Mouse (Mus musculus) hindbrain, embryonic 13.5 days (tissue): Measurements from ENCODE around the gene Sufu. TPM values are rescaled to one million over a fixed set of nuclear protein-coding genes. Genes with fewer than 3 reads are reported as not detected.

Experiments
- ATAC-seq: fragments of 200-750 bp; cut with Nextera tagmentation; 2 replicates; pipeline ENCODE4 v1.8.0; 2017; ENCODE audit warnings: moderate TSS enrichment; ENCODE audit not compliant: low FRiP score
- H3K27ac ChIP-seq: fragments of 300-500 bp; sonication (generic); 2 replicates; pipeline ENCODE4 v1.5.1; 2015; ENCODE audit warnings: inconsistent platforms, mild to moderate bottlenecking, moderate library complexity
- H3K27me3 ChIP-seq: fragments of 300-500 bp; sonication (generic); 2 replicates; pipeline ENCODE4 v1.6.1; 2015; ENCODE audit warnings: mild to moderate bottlenecking, inconsistent platforms
- H3K36me3 ChIP-seq: fragments of 300-500 bp; sonication (generic); 2 replicates; pipeline ENCODE4 v1.6.1; 2015; ENCODE audit warnings: mild to moderate bottlenecking, inconsistent platforms
- H3K4me1 ChIP-seq: fragments of 300-500 bp; sonication (generic); replicated peaks from 2 replicates; pipeline ENCODE4 v1.6.1; 2015; ENCODE audit warnings: inconsistent platforms
- H3K4me2 ChIP-seq: fragments of 300-500 bp; sonication (generic); 2 replicates; pipeline ENCODE4 v1.6.1; 2015; ENCODE audit warnings: inconsistent platforms, mild to moderate bottlenecking, moderate library complexity
- H3K4me3 ChIP-seq: fragments of 300-500 bp; sonication (generic); 2 replicates; pipeline ENCODE4 v1.5.1; 2015; ENCODE audit warnings: mild to moderate bottlenecking, inconsistent platforms
- H3K9ac ChIP-seq: fragments of 300-500 bp; sonication (generic); 2 replicates; pipeline ENCODE4 v1.6.1; 2015; ENCODE audit warnings: mild to moderate bottlenecking, inconsistent platforms
- H3K9me3 ChIP-seq: fragments of 300-500 bp; sonication (generic); 2 replicates; pipeline ENCODE4 v1.6.1; 2016; ENCODE audit warnings: inconsistent platforms
- WGBS: fragments of 180-500 bp; shearing (Covaris S2); methylation state at CpG from one replicate; pipeline ENCODE4 v1.1.7; 2015; 5-methylcytosine and 5-hydroxymethylcytosine counted together
- polyA plus RNA-seq: library from polyadenylated mRNA; unstranded; fragments of >200 nt; fragmentation: Nextera tagmentation; extraction: Ambion mirVana; gene quantifications from 2 replicates; pipeline ENCODE4 v1.2.1, GENCODE M21; 2015

The Sufu gene
- polyA plus RNA-seq, 1 experiment from 2014 or later, result 26.3 TPM

DNA sequence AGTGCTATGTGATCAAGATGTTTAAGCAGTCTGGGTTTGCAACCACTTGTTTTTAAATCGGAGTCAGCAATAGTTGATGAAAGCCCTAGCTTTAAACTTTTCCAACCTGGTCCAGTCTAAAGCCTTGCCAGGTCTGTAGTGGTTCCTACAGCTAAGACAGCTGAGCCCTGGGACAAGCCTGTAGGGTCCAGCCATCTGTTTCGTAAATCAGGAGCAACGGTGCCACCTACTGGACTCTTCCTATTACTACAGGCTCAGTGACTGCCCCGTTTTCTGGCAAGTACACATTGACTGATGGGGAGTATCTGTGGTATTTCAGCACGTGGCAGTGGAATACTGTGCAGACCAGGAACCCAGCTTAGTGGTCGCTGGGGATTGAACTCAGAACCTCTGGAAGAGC is 47.5 kb downstream of the Sufu start:
- Histone ChIP-seq H3K27me3 (no peaks in the 10 kb centered on the region), H3K4me3 (no peak overlapping the region), H3K9ac (no peak overlapping the region), H3K9me3 (no peaks in the 10 kb centered on the region), H3K4me2 (no peak overlapping the region), H3K4me1 (peaks cover 43% of the 10 kb centered on the region), H3K36me3 (no peaks in the 10 kb centered on the region), H3K27ac (peak overlapping the region; percentile 60; the same call in 1 of the 2 replicates)
- peak; percentile 62 for ATAC-seq
- WGBS, result 6% methylated on average over 6 of the region's 6 CpGs

GRCm38 (mm10) chr19:46445641-46446040 is 48.9 kb downstream of the Sufu start:
- no peak overlapping the region for H3K4me3 ChIP-seq
- no peaks in the 10 kb centered on the region for H3K36me3 ChIP-seq
- no peaks in the 10 kb centered on the region for H3K9me3 ChIP-seq
- H3K27me3 ChIP-seq, result no peaks in the 10 kb centered on the region
- WGBS, result 58% methylated on average over 6 of the region's 6 CpGs
- no peak for ATAC-seq
- H3K4me2 ChIP-seq, result no peak overlapping the region
- no peak overlapping the region for H3K9ac ChIP-seq
- H3K4me1 ChIP-seq, result peaks cover 47% of the 10 kb centered on the region
- no peak overlapping the region for H3K27ac ChIP-seq

- no peak for ATAC-seq
- Histone ChIP-seq H3K9ac (no peak overlapping the region), H3K4me2 (no peak overlapping the region), H3K9me3 (no peaks in the 10 kb centered on the region), H3K27ac (peak overlapping the region; percentile 78), H3K36me3 (peaks cover 3% of the 10 kb centered on the region; the same call in 1 of the 2 replicates), H3K4me1 (peaks cover 49% of the 10 kb centered on the region), H3K27me3 (no peaks in the 10 kb centered on the region), H3K4me3 (no peak overlapping the region)
- WGBS, result 65% methylated on average over 5 of the region's 5 CpGs
Observed at GRCm38 (mm10) chr19:46446436-46447020, 49.8 kb downstream of the Sufu start.

DNA sequence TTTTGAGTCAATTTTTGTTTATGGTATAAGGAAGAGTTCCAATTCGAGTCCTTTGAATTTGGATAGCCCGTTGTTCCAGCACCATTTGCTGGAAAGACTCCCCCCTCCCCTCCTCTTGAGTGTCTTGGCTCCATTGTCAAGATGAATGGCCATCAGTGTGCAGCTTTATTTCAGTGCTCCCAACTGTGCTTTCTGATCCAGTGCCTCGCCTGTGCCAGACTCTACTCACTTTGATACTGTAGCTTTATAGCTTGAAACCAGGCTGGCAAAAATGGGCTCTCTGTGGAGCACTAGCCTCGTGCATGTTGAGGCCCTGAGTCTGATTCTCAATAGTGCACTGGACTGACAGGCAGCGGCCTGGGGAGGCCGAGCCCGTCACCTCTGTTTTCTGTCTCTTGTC is 50.4 kb downstream of the Sufu start:
- Histone ChIP-seq H3K4me3 (no peak overlapping the region), H3K9ac (no peak overlapping the region), H3K27ac (peak overlapping the region; percentile 78), H3K9me3 (no peaks in the 10 kb centered on the region), H3K4me1 (peaks cover 55% of the 10 kb centered on the region), H3K4me2 (no peak overlapping the region), H3K36me3 (peaks cover 4% of the 10 kb centered on the region; the same call in 1 of the 2 replicates), H3K27me3 (no peaks in the 10 kb centered on the region)
- 20% methylated on average over 7 of the region's 7 CpGs for WGBS
- ATAC-seq, result no peak

- no peak overlapping the region; the same call in 1 of the 2 replicates for H3K9ac ChIP-seq
- 54% methylated on average over 6 of the region's 6 CpGs for WGBS
- H3K36me3 ChIP-seq, result peaks cover 4% of the 10 kb centered on the region; the same call in 1 of the 2 replicates
- no peaks in the 10 kb centered on the region for H3K27me3 ChIP-seq
- no peak overlapping the region for H3K4me2 ChIP-seq
- H3K4me3 ChIP-seq, result no peak overlapping the region
- ATAC-seq, result no peak
- H3K4me1 ChIP-seq, result peaks cover 60% of the 10 kb centered on the region
- H3K9me3 ChIP-seq, result no peaks in the 10 kb centered on the region
- peak overlapping the region; percentile 78; the same call in 1 of the 2 replicates for H3K27ac ChIP-seq
Observed at GRCm38 (mm10) chr19:46447911-46448310, 51.2 kb downstream of the Sufu start.

DNA sequence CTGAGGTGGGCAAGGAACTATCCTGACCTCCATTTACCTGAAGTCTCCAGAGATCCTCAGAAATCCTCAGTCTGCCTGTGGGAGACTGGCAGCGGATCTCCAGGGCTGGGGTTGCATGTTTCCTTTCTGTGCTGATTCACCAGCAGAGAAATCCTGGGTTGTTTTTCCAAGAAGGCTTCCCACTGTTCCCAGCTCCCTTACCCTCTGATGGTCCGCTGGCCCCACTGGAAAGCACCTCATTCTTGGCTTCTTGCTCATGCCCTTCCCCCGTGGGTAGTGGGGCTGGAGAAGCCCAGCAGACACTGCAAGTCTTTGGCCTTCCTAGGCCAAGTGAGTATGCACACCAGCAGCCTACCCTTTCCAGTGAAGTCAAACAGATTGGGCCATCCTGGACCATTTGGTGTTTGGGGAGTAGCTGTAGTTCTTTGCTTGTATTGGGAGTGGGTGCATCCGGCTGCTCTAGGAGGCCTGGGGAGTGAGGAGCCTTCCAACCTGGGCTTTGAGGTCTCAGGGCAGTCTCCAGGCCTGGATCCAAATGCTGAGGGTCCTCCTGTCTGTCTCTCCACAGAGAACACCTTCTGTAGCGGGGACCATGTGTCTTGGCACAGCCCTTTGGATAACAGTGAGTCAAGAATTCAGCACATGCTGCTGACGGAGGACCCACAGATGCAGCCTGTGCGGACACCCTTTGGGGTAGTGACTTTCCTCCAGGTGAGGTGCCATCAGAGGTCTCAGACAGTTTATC is 52.7 kb downstream of the Sufu start:
- Histone ChIP-seq H3K4me1 (peaks cover 59% of the 10 kb centered on the region), H3K9ac (peak overlapping the region; percentile 31; the same call in 1 of the 2 replicates), H3K27me3 (no peaks in the 10 kb centered on the region), H3K27ac (no peak overlapping the region), H3K36me3 (peaks cover 16% of the 10 kb centered on the region), H3K4me2 (no peak overlapping the region), H3K9me3 (no peaks in the 10 kb centered on the region), H3K4me3 (no peak overlapping the region)
- no peak for ATAC-seq
- WGBS, result 89% methylated on average over 7 of the region's 7 CpGs

- Histone ChIP-seq H3K4me1 (peaks cover 70% of the 10 kb centered on the region), H3K4me2 (no peak overlapping the region), H3K4me3 (no peak overlapping the region), H3K36me3 (peaks cover 34% of the 10 kb centered on the region), H3K9me3 (no peaks in the 10 kb centered on the region), H3K27ac (peak overlapping the region; percentile 78), H3K9ac (peak overlapping the region; percentile 43; the same call in 1 of the 2 replicates), H3K27me3 (no peaks in the 10 kb centered on the region)
- ATAC-seq, result peak; percentile 44; the same call in 1 of the 2 replicates
- 25% methylated on average over 10 of the region's 10 CpGs for WGBS
Observed at GRCm38 (mm10) chr19:46452052-46452827, 55.5 kb downstream of the Sufu start.

GRCm38 (mm10) chr19:46452916-46453315 is 56.2 kb downstream of the Sufu start:
- no peak for ATAC-seq
- WGBS, result 78% methylated on average over 9 of the region's 9 CpGs
- Histone ChIP-seq H3K27me3 (no peaks in the 10 kb centered on the region), H3K9me3 (no peaks in the 10 kb centered on the region), H3K9ac (no peak overlapping the region), H3K4me3 (no peak overlapping the region), H3K27ac (peak overlapping the region; percentile 78; the same call in 1 of the 2 replicates), H3K36me3 (peaks cover 41% of the 10 kb centered on the region), H3K4me2 (no peak overlapping the region), H3K4me1 (peaks cover 63% of the 10 kb centered on the region)

GRCm38 (mm10) chr19:46454126-46454880 is 57.6 kb downstream of the Sufu start:
- WGBS, result 70% methylated on average over 20 of the region's 20 CpGs
- Histone ChIP-seq H3K9me3 (no peaks in the 10 kb centered on the region), H3K4me3 (no peak overlapping the region), H3K36me3 (peaks cover 53% of the 10 kb centered on the region), H3K27ac (peak overlapping the region; percentile 58), H3K4me1 (peaks cover 52% of the 10 kb centered on the region), H3K27me3 (no peaks in the 10 kb centered on the region), H3K9ac (no peak overlapping the region; the same call in 1 of the 2 replicates), H3K4me2 (no peak overlapping the region)
- ATAC-seq, result no peak

DNA sequence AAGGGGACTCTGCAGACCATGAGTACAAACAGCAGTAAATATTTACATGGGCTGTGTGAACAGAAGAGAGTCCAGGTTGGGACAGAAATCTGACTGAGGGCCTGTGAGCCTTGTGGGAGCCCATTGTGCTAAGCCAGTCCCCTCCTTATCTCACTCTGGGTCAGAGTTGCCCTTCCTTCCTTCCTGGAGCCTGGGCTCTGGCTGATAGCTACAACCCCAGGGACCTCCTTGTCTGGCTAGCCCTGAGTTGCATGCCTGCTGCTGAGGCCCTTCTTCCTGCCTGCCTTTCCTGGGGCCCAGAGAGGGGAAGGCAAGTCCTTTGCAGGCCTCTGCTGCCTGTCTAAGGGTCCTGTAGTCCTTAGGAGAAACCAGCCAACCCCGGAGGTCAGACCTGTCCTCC is 58.3 kb downstream of the Sufu start:
- Histone ChIP-seq H3K4me1 (peaks cover 48% of the 10 kb centered on the region), H3K27ac (peak overlapping the region; percentile 58), H3K9ac (peak overlapping the region; percentile 46; the same call in 1 of the 2 replicates), H3K4me3 (no peak overlapping the region), H3K9me3 (no peaks in the 10 kb centered on the region), H3K4me2 (no peak overlapping the region), H3K27me3 (no peaks in the 10 kb centered on the region), H3K36me3 (peaks cover 60% of the 10 kb centered on the region)
- WGBS, result 88% methylated on average over 1 of the region's 1 CpGs
- no peak for ATAC-seq

DNA sequence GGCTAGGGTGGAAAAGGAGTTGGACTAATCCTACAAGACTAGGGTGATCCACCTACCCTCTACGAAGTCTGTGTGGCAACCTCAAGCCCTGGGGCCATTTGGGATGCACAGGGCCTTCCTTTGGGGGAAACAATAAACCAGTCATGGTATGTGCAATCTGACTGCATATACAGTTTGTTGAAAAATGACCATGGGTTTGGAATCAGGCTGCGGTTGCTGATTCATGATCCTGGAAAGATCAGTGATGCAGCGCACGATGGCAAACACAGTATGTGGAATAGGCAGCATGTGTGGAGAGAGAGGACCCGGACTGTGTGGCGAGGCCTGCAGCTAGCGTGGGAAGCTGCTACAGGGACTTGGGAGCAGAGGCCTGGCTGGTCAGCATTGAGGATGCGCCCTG is 58.9 kb downstream of the Sufu start:
- Histone ChIP-seq H3K9ac (peak overlapping the region; percentile 46), H3K4me2 (no peak overlapping the region), H3K36me3 (peaks cover 62% of the 10 kb centered on the region), H3K9me3 (no peaks in the 10 kb centered on the region), H3K4me1 (peaks cover 48% of the 10 kb centered on the region), H3K27me3 (no peaks in the 10 kb centered on the region), H3K27ac (peak overlapping the region; percentile 58), H3K4me3 (no peak overlapping the region)
- WGBS, result 94% methylated on average over 8 of the region's 8 CpGs
- ATAC-seq, result no peak
